Mouse (Mus musculus): ENCODE results near the gene Fam208b. TPM values are rescaled to one million over a fixed set of nuclear protein-coding genes. Genes with fewer than 3 reads are reported as not detected.
"Not testable (repeated sequence)": the region's sequence is repeated elsewhere in the genome, so short reads cannot be mapped to it uniquely, and the experiment has no call there.

The Fam208b gene
- polyA plus RNA-seq, 1 experiment, result 0.02 TPM

- no peak overlapping the region for H3K4me3 ChIP-seq (replicated peaks)
- no peaks in the 10 kb centered on the region for H3K9me3 ChIP-seq (ENCODE audit: control insufficient read depth, low read length)
- TF ChIP-seq TAL1 (IDR thresholded peaks at IDR 0.05; ENCODE audit: low read length), result no peak
- TF ChIP-seq GATA1 (IDR thresholded peaks at IDR 0.05; ENCODE audit: low read length), result no peak
- no peaks in the 10 kb centered on the region for H3K36me3 ChIP-seq (ENCODE audit: control insufficient read depth)
- H3K4me1 ChIP-seq (ENCODE audit: control insufficient read depth), result peaks cover 10% of the 10 kb centered on the region
- no peaks in the 10 kb centered on the region for H3K27me3 ChIP-seq (ENCODE audit: control insufficient read depth)
These were observed 80.5 kb downstream of the Fam208b start for GRCm38 (mm10) chr13:3530451-3530850.

- Histone ChIP-seq H3K9me3 (ENCODE audit: control insufficient read depth, low read length) (no peaks in the 10 kb centered on the region), H3K4me3 (replicated peaks) (no peak overlapping the region), H3K4me1 (ENCODE audit: control insufficient read depth) (peaks cover 2% of the 10 kb centered on the region; the same call in 1 of the 2 replicates), H3K27me3 (ENCODE audit: control insufficient read depth) (no peaks in the 10 kb centered on the region), H3K36me3 (ENCODE audit: control insufficient read depth) (no peaks in the 10 kb centered on the region)
- TF ChIP-seq TAL1 (IDR thresholded peaks at IDR 0.05; ENCODE audit: low read length) (no peak), GATA1 (IDR thresholded peaks at IDR 0.05; ENCODE audit: low read length) (no peak)
These were observed 84.6 kb downstream of the Fam208b start for GRCm38 (mm10) chr13:3526328-3526727.

- Histone ChIP-seq H3K36me3 (ENCODE audit: control insufficient read depth) (no peaks in the 10 kb centered on the region), H3K9me3 (ENCODE audit: control insufficient read depth, low read length) (no peaks in the 10 kb centered on the region), H3K4me1 (ENCODE audit: control insufficient read depth) (peaks cover 2% of the 10 kb centered on the region; the same call in 1 of the 2 replicates), H3K4me3 (replicated peaks) (no peak overlapping the region), H3K27me3 (ENCODE audit: control insufficient read depth) (no peaks in the 10 kb centered on the region)
- no peak for TF ChIP-seq TAL1 (IDR thresholded peaks at IDR 0.05; ENCODE audit: low read length)
- TF ChIP-seq GATA1 (IDR thresholded peaks at IDR 0.05; ENCODE audit: low read length), result no peak
These were observed 85.3 kb downstream of the Fam208b start for GRCm38 (mm10) chr13:3525611-3526051.

DNA sequence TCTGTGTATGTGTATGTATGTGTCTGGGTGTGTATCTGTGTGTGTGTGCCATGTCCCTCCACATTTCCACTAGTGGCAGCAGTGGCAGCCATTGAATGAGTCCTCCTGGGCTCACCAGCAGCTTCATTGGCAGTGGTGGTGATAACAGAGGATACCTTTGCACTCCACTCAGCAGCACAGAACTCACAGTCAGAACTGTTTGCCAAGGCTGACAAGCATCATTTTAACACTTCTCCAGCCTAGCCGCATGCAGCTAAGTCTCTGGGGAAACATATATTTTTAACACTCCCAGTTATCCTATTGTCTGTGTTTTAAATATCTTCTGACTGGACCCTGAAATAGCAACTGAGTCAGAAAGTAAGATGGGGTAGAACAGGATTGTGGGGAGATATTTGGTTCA lies 87.0 kb downstream of the Fam208b start:
- Histone ChIP-seq H3K27me3 (ENCODE audit: control insufficient read depth) (no peaks in the 10 kb centered on the region), H3K4me1 (ENCODE audit: control insufficient read depth) (no peaks in the 10 kb centered on the region), H3K4me3 (replicated peaks) (no peak overlapping the region), H3K36me3 (ENCODE audit: control insufficient read depth) (no peaks in the 10 kb centered on the region), H3K9me3 (ENCODE audit: control insufficient read depth, low read length) (no peaks in the 10 kb centered on the region)
- TF ChIP-seq TAL1 (IDR thresholded peaks at IDR 0.05; ENCODE audit: low read length), result no peak
- no peak for TF ChIP-seq GATA1 (IDR thresholded peaks at IDR 0.05; ENCODE audit: low read length)

DNA sequence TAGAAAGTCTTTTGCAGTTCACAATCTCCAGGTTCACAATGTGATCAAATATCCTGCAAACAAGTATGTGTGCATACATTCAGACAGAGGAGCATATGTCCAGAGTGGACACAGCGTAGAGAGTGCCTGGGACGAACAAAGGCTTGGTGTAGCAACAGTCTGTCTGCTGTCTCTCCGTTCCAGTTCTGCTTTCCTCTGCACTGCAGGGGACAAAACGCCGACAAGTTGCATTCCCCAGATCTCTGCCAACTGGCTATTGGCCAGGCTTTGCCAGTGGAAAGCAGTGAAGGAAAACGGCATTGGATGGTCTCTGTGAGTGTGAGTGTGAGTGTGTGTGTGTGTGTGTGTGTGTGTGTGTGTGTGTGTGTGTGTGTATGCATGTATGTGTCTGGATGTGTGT lies 87.4 kb downstream of the Fam208b start:
- H3K9me3 ChIP-seq (ENCODE audit: control insufficient read depth, low read length), result no peaks in the 10 kb centered on the region
- no peaks in the 10 kb centered on the region for H3K36me3 ChIP-seq (ENCODE audit: control insufficient read depth)
- TF ChIP-seq GATA1 (IDR thresholded peaks at IDR 0.05; ENCODE audit: low read length) (no peak), TAL1 (IDR thresholded peaks at IDR 0.05; ENCODE audit: low read length) (no peak)
- H3K4me3 ChIP-seq (replicated peaks), result no peak overlapping the region
- H3K4me1 ChIP-seq (ENCODE audit: control insufficient read depth), result no peaks in the 10 kb centered on the region
- no peaks in the 10 kb centered on the region for H3K27me3 ChIP-seq (ENCODE audit: control insufficient read depth)

- not testable (repeated sequence) for H3K27me3 ChIP-seq (ENCODE audit: control insufficient read depth); H3K9me3 ChIP-seq (ENCODE audit: control insufficient read depth, low read length); H3K4me1 ChIP-seq (ENCODE audit: control insufficient read depth); H3K36me3 ChIP-seq (ENCODE audit: control insufficient read depth); H3K4me3 ChIP-seq (replicated peaks)
These were observed 90.9 kb downstream of the Fam208b start for GRCm38 (mm10) chr13:3519994-3520393.

- H3K4me1 ChIP-seq (ENCODE audit: control insufficient read depth); H3K4me3 ChIP-seq (replicated peaks); H3K36me3 ChIP-seq (ENCODE audit: control insufficient read depth); H3K9me3 ChIP-seq (ENCODE audit: control insufficient read depth, low read length); H3K27me3 ChIP-seq (ENCODE audit: control insufficient read depth): not testable (repeated sequence)
These were observed 91.6 kb downstream of the Fam208b start for GRCm38 (mm10) chr13:3519357-3519756.

Other genes starting within 250 kb of the Fam208b start
- gene Gdi2, start 73.0 kb downstream of the Fam208b start, polyA plus RNA-seq (2012), result 6.2 and 7.3 TPM in 2 replicates
- gene Asb13, start 22.9 kb upstream of the Fam208b start, polyA plus RNA-seq (2012), result 0.01 and 0.05 TPM in 2 replicates
- gene Calml3, start 193.2 kb upstream of the Fam208b start, polyA plus RNA-seq (2012), result not detected in 2 replicates
- not detected in 2 replicates for gene Calm4, start 226.6 kb upstream of the Fam208b start, polyA plus RNA-seq (2012)
- gene Calm5, start 243.1 kb upstream of the Fam208b start, polyA plus RNA-seq (2012), result not detected in 2 replicates

Measured in erythroblast, embryonic 14.5 days (primary cell).